Mouse (Mus musculus) adrenal gland, postnatal 10 days (tissue): ENCODE results near the gene Pax8. TPM values are rescaled to one million over a fixed set of nuclear protein-coding genes. Genes with fewer than 3 reads are reported as not detected.
A peak's percentile ranks its signal among the peaks of the same experiment; 100 is the strongest.

Experiments
- DNase-seq: peaks from one replicate; pipeline ENCODE4 v3.0.0; 2021; ENCODE audit warnings: mixed read lengths
- long read RNA-seq, 2 experiments: library from polyadenylated mRNA; stranded (forward); transcript quantifications; one replicate each; pipeline ENCODE4 v2.0.0; 2021
- total RNA-seq, 2 experiments: library from RNA; stranded (reverse); gene quantifications; 2 replicates each; pipeline ENCODE4 v1.2.3; 2021

Pax8 gene
- total RNA-seq, result not detected
- long read RNA-seq, experiment 1, result 0 reads
- long read RNA-seq, experiment 2, transcript Pax8-201 (12 exons, 2,560 nt), result major isoform, 6 of 9 reads
- long read RNA-seq, experiment 2, partial matches to known transcripts, result 1 of 9 reads
- long read RNA-seq, experiment 2, other reads (novel, unspliced or antisense), result 2 of 9 reads

DNA sequence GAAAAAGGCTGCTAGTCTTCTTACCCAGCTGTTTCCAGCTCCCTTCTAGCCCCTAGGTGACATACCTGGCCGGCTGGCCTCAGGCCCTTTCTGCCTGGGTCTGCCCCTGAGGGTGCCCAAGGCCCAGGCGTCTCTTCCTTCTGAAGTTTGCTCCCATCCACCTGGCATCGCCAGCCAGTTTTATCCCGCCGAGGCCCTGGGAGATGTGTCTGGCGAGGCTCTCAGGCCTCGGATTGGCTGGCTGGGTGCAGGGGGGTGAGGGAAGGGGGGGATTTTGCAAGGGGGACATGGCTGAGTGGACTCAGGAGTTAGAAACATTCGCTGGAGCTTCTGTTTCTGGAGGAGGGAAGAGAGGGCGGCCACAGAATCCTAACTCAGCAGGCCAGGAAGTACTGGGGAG is at the start of gene Pax8:
Gene Pax8 (minus strand): TSS at position 180 of the 400 bp plus-strand sequence.
- DNase-seq, result no peak

DNA sequence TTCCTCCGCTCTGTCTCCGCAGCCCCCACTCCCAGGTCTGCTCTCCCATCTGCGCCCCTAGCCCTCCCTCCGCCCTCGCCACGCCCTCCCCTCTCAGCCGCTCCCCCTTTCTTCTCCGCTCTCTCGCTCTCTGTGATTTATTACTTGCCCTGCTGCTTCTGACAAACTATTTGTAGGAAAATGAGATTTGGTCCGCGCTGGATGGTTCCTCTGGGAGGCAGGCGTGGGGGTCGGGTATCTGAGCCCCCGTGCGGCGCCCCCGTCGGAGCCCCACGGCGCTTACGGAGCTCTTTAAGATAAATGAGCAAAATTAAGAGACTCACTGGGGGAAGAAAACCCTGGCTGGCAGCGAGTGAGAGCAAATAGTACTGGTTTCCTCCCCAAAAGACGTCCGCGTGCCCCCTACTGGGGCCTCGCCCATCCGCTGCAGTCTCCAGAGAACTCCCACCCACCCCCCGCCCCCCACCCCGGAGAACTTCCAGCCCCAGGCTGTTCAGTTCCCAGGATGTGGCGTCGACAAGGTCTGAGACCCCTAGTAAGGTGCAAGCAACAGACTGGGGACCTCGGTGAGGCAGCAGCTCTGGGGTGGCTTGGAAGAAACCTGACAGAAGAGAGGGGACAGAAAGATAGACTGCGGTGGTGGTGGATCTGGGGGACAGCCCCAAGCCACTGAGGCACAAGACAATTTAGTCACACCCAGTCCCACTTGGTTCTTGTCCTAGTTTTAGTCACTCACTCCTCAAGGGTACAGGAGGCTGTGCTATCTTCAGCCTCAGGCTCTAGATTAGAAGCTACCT is 46.2 kb upstream of the Pax8 start:
- peak; percentile 13 for DNase-seq

GRCm38 (mm10) chr2:24520576-24521272 is 45.3 kb upstream of the Pax8 start:
- no peak for DNase-seq

DNA sequence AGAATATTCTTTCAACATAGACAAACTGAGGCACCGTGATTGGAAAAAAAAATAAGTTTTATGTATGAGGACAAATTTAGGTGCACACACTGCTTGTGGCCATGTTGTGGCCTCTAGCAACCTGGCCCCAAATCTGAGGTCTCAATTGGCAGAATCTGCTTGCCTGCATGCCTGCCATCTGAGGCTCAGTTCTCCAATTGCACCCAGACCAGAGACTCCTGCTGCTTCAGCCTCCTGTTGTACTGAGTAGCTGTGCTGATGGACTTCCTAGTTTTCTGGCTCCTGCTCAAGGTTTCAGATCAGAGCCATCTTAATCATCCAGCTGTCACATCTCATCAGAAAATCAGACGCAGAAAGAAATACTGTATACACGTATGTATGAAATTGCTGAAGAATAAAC is 41.5 kb upstream of the Pax8 start:
- DNase-seq, result no peak

- DNase-seq, result no peak
Observed at GRCm38 (mm10) chr2:24507359-24507758, 32.0 kb upstream of the Pax8 start.

- peak; percentile 23 for DNase-seq
Observed at GRCm38 (mm10) chr2:24502963-24503471, 27.6 kb upstream of the Pax8 start.

GRCm38 (mm10) chr2:24500921-24501320 is 25.5 kb upstream of the Pax8 start:
- no peak for DNase-seq

DNA sequence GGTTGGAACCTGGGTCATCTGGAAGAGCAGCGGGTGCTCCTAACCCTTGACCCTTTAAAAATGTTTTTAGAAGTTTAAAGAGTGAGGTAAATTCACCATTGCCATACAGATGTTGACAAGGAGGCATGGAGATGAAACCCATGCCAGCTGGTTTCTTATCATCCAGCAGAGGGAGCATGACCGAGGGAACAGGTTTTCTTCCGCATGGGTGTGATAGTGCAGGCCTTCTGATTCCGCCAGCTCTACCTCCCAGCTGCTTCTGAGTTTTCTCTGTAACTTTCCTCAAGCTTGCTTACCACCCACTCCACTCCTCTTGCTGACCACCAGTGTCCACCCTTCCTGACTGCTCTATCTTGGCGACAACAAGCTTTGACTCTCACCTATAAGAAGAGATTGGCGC is 15.2 kb upstream of the Pax8 start:
- peak; percentile 16 for DNase-seq

DNA sequence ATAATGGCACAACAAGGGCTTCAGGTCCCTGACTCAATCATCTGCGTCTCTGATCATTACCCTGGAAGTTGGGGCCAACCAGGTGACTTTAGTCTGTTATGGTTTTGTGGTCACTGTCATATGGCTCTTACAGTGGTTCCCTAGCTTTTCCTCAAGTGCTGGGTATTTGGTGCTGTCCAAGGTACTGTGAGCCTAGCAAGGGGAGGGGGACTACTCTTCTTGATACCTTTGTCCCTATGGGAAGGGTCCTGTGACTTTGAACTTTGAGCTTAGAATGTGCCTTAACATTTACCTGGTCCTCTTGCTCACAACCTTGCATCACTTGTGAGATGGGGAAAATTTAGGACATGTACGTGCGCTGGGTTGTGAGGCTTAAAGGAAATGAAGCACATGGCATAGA is 13.3 kb upstream of the Pax8 start:
- no peak for DNase-seq

DNA sequence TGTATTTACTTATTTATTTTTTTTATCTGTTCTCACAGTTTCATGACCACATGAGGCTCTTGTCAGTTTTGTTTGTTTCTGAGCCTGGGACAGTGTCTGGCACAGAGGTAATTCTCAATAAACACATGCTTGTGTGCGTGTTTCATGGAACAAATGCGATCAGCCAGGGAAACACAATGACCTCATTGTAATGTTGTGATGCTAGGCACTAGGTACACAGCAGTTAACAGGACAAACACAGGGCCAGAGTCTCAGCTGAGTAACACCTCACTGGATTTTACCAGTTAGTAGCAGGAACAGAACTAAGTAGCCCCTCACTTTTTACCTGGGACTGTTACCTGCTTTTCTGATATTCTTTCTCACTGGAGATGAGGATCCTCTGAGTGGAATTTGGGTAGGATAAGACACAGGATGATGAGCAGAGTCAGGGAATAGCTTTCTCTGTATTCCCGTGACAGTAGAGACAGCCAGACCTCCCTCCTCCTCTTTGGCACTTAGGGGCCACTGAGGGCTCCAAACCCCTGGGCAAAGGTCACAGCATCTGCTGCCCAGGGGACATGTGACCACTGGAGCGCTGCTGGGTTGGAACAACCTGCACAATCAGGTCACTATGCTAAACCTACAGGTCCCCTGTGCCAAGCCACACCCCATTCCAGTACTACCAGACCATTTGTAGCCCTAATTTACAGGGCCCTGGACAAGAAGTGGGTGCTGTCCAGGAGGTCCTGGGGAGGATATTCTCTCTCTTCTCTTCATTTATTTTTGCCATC is 11.8 kb upstream of the Pax8 start:
- DNase-seq, result no peak

DNA sequence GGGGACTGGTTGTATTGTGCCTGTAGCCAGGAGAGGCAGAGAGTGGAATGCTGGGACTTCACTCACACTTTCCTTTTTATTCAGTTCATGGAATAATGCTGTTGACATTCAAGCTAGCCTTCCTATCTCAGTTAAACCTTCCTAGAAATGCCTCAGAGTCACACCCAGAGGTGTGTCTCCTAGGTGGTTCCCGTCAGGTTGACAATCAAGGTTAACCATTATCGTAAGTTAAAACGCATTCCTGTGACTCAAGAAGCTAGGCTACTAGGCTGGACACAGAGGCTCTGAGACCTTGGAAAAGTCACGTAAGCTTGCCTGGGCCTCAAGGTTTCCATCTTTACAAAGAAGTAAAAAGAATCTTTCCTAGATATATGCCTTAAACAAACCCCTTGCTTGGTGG is 10.0 kb upstream of the Pax8 start:
- DNase-seq, result no peak

DNA sequence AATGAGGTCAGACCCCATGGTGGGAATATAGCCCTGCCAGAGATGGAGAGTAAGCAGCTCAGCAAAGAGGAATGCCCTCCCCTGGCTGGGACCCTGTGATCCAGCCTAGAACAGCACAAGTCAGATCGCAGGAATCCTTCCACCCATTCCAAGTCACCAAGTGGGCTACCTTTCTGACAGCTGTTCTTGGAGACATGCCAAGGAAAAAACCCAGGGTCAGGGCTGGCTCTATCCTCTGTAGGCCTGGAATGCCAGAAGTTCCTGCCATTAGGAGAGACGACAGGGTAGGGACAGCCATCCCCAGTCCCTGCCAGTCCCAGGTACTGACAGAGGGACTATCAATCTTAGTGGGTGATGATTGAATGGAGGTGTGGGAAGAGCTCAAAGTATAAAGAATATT is 4.5 kb upstream of the Pax8 start:
- no peak for DNase-seq

DNA sequence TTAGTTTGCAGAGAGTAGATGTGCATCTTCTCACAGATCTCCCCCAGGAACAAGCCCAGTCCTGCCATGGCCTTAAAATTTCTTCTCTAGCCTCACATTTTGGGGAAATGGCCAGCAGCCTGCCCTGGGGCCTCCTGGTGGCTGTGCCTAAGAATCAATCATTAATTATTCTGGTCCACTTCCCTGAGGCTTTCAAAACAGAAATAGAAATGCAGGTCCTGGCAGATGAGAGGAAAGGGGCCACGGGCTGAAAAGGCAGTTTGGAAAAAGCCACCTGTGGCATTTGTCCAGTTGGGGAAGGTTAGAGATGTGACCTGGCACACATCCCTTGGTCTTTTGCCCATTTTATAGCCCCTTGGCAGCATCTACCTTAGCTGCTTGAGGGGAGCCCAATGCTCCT is 3.8 kb upstream of the Pax8 start:
- no peak for DNase-seq

- DNase-seq, result no peak
Observed at GRCm38 (mm10) chr2:24478611-24479010, 3.2 kb upstream of the Pax8 start.

DNA sequence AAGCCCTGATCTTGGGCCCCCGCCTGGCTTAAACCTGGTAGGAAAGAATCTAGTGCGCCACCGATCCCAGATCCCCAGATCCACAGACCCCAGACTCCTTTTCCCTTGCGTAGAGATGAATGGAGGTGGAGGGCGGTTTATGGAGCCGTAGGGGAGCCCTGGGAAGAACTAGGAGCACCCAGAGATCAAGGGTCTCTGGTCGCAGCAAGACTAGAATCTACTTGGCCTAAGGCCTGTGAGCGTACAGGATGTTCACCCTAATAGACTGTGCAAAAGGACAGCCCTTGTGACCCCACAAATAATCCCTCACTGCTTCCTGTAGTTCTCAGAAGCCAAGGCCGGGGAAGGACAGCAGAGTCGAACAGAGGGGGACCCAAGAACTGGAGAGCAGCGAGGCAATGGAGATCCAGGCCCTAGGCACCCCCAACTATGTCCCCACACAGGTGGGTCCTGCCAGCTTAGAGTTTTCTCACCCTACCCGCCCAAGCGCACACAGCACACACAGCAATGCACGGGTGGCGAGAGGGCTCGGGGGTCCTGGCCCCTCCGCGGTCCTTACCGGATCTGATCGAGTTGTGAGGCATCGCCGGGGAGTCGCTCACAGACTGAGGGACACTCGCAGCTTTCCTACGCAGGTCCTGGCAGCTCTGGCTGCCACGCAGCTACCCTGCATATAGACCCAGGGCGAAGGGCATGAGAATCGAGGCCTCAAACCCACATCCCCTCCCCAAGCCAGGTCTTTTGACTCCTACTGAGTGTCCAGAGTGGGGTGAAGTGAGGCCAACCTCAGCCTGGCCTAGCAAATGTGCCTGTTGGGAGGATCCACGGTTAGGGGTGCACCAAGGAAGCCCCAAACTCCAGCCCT is 653 bp downstream of the Pax8 start:
- no peak for DNase-seq

- DNase-seq, result no peak
Observed at GRCm38 (mm10) chr2:24473641-24474511, 1.5 kb downstream of the Pax8 start.

GRCm38 (mm10) chr2:24472677-24473076 is 2.7 kb downstream of the Pax8 start:
- DNase-seq, result no peak

- DNase-seq, result no peak
Observed at GRCm38 (mm10) chr2:24472111-24472510, 3.3 kb downstream of the Pax8 start.

DNA sequence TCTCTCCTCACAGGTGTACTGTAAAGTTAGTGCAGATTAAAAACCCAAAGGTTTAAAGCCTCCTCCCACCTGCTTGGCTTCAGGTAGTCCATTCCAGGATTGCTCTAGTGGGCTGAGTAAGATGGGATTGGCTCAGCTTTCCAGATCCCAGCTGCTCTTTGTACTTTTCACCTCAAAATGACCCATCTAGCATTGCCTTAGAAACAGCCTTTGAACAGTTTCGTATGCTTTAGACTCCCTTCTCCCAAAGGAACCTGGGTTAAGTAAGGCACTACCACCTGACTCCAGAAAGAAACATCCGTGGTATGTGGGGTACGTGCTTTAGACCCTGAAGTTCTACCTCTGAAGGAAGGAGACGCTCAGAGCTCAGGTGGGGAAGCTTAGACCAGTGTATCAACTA is 6.3 kb downstream of the Pax8 start:
- DNase-seq, result no peak

DNA sequence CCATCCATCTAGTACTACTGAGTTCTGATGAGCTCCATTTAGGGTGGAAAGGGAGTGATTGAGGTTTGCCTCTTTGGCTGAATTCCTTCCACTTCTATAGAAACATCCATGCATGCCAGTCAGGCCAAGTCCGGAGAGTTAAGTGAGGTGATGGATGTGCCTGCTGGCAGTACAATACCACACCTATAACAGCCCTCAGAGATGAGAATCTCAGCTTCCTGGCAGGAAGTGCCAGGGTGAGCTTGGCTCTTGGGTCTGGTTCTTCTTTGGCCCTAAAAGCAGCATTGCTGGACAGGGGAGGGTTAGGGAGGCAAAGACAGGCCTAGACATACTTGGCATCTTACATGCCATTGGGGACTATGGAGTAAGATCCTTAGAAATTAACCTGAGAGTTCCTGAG is 7.0 kb downstream of the Pax8 start:
- no peak for DNase-seq

DNA sequence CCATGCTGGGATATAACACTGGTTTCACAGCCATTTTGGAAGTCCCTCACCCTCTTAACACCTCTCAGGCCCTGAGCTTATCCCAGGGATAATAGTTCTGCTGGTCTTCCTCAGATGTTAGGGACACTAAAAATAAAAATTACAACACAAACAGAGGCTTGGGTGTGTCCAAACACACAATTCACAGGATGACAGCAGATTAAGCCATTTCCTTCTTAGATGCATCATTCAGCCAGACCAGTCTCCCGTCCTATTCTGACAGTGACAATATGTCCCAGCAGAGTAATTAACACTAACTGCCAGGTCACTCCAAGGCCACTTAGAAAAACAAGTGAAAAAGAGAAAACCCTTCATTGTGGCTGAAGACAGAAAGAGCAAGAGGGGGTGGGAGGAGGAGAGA is 8.2 kb downstream of the Pax8 start:
- no peak for DNase-seq
